Mouse (Mus musculus): ENCODE data around the gene H6pd.

- TF ChIP-seq POLR2A (IDR thresholded peaks at IDR 0.05; ENCODE audit: insufficient read depth, low read length) (no peak), EP300 (IDR thresholded peaks at IDR 0.05; ENCODE audit: insufficient read depth, low read depth, low read length) (no peak), CTCF (IDR thresholded peaks at IDR 0.05; ENCODE audit: low read depth, low read length) (no peak)
Measured at GRCm38 (mm10) chr4:150015436-150015835, 6.6 kb upstream of the H6pd start.

Data from ES-Bruce4 (cell line).